Mouse (Mus musculus) CD4-positive, CD25-positive, alpha-beta regulatory T cell, adult 2 months (primary cell): ENCODE measurements around the gene Sgcb.
"Not testable (repeated sequence)": the region's sequence is repeated elsewhere in the genome, so short reads cannot be mapped to it uniquely, and the experiment has no call there.

ENCODE experiments used
- DNase-seq: peaks from one replicate; pipeline ENCODE4 v3.0.0-alpha.2; 2012; ENCODE audit warnings: low read depth, low spot score

Sgcb gene

GRCm38 (mm10) chr5:73633141-73633540 lies 14.4 kb downstream of the Sgcb start:
- peak; percentile 81 for DNase-seq

DNA sequence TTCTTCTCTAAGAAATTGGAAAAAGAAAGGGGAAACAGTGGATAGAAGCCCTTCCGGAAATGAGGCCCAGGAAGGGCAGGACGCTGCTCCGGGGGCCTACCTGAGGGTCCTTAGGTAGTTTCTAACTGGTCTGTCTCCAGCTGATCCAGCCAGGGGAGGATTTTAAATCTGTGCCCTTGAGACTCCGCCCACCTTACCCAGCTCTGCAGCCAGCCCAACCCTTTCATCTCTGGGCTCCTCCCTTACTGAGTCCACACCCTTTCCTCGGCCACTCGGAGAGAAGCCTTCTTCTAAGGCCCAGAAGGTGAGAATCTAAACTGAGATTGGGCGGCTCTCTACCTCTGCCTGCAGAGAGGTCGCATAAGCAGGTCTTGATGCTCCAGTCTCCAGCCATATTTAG lies 15.3 kb downstream of the Sgcb start, which contains the start of gene Lrrc66:
Gene Lrrc66 (minus strand): TSS at position 236 of the 400 bp plus-strand sequence.
- DNase-seq, result no peak

DNA sequence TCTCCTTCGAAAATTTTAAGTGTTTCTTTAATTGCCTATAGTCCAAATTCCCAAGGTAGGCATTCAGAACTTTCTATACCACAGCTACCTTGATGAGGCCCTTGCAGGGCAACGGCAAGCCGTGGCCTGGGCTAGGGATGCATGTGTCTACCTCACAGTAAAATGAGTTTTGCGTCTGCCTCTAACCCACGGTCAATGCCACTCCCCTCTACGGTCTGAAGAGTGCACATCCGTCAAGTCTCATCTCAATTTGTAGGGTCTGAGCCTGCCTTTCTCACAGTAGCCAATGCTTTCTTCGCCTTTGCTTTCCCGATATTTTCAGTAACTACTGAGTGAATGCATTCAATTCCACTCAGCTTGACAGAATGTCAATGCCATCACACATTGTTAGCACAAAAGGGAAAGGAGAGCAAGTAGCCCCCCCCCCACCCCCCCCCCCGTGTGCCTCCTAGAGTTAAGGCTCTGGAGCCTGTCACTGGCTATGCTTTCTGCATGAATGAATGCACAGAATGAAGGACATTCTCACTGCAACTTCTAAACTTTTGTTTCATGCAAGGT lies 16.5 kb downstream of the Sgcb start:
- no peak for DNase-seq

- DNase-seq, result peak; percentile 62
These were observed 17.4 kb downstream of the Sgcb start for GRCm38 (mm10) chr5:73630141-73630540.

GRCm38 (mm10) chr5:73627991-73628390 lies 19.6 kb downstream of the Sgcb start:
- no peak for DNase-seq

DNA sequence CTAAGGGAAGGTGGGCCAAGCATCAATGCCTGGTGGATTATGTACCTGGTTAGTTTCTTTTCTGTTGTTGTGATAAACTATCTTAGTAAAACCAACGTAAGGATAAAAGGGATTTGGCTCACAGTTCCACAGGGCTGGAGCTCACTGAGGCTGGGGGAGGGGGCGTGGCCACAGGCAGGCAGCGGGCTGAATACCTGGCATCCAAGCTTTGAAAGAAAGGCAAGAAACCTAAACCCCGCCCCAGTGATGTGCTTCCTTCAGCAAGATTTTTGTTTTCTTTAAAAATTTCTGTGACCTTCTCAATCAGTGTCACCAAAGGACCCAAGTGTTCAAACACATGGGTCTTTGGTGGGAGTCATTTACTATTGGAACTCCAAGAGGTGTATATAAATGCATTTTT lies 20.0 kb downstream of the Sgcb start:
- DNase-seq, result no peak

DNA sequence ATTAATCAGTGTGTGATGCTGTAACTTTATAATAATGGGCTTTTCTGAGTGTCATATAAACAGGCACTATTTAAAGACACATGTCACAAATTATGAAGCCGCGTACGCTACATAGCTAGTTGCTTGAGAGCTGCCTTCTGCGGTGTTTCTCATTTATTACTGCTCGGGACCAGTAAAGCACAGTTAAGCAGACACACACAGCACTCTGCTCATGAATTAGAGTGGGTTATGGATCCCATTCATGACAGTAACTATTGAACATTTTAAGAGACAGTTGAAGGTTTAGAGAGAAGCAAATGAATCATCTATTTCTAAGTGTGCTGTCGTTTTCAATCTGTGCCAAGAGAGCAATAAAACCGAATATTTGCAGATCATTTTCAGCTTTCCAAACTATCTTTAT lies 20.7 kb downstream of the Sgcb start:
- DNase-seq, result no peak

DNA sequence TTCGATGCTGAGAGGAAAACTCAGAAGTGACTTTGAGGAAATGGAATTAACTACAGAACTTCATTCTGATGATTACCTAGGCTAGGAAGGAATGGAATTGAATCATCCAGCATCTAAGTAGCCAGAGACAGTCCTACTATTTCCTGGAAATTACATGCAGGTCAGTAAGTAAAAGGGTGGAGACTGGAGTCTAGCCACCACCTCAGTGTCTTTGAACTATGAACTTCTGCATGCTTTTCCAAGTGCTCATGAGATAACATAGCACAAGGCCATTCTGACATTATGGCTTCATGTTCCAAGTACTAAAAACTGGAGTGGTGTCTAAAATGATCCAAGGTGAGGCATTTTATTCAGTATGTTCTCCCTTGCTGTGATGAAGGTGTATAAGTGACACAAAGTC lies 22.1 kb downstream of the Sgcb start:
- DNase-seq, result no peak

GRCm38 (mm10) chr5:73618969-73619368 lies 28.6 kb downstream of the Sgcb start:
- DNase-seq, result no peak

DNA sequence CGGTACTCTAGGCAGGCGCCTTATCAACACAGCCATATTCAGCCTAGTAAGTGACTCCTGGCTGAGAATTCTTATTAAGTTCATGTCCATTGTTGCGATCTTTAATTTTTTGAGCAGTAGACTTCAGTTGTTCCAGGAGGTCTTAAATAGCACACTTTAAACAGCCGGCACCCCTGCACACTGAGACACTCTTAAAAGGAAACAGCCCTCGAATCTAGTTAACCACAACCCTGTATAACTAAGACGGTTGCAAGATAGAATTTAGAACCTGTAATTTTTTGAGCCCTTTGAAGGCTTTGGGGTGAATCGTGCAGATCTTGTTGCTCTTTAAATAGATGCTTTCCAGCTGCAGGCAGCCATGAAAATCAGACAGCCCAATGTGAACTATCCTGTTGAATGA lies 32.4 kb downstream of the Sgcb start:
- DNase-seq, result no peak

- no peak for DNase-seq
These were observed 34.3 kb downstream of the Sgcb start for GRCm38 (mm10) chr5:73613296-73613695.

GRCm38 (mm10) chr5:73611071-73611470 lies 36.5 kb downstream of the Sgcb start:
- no peak for DNase-seq

DNA sequence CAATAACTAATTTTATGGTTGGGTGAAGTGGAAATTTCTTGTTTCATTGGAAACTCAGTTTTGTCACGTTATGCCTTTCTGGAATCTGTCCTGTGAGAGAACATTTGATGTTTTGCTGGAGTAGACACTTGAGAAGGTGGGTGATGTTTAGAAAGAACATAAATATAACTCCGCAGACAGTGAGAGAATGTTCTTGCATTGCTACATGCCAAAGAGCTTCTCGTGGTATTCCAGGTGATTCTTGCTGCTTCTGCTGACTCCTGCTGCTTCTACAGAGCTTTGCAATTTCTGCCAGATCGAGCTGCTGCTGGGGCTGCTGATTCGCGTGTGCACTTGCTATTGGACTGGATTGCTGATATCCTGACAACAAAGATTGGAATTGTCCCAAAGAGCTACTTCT lies 42.6 kb downstream of the Sgcb start:
- DNase-seq, result no peak

- no peak for DNase-seq
These were observed 43.0 kb downstream of the Sgcb start for GRCm38 (mm10) chr5:73604542-73604941.

- DNase-seq, result peak; percentile 25
These were observed 44.7 kb downstream of the Sgcb start for GRCm38 (mm10) chr5:73602865-73603264.

DNA sequence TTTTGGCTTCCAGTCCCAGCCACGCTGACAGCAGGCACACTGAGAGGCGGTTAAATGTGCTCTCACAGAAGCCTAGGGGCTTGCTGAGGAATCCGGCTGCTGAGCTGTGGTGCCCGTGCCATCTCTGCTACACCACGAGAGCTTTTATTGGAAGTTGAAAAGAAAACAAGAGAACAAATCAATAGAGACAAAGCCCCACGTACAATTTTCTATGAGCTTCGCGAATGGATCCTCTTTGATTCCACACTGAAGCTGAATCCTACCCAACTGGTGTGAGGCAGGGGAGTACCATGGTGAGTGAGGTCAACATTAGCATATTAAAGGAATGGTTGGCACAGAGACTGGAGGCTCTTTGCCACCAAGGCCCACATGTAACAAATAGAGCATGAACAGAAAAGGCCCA lies 46.2 kb downstream of the Sgcb start:
- no peak for DNase-seq

GRCm38 (mm10) chr5:73599991-73600390 lies 47.6 kb downstream of the Sgcb start:
- DNase-seq, result no peak

DNA sequence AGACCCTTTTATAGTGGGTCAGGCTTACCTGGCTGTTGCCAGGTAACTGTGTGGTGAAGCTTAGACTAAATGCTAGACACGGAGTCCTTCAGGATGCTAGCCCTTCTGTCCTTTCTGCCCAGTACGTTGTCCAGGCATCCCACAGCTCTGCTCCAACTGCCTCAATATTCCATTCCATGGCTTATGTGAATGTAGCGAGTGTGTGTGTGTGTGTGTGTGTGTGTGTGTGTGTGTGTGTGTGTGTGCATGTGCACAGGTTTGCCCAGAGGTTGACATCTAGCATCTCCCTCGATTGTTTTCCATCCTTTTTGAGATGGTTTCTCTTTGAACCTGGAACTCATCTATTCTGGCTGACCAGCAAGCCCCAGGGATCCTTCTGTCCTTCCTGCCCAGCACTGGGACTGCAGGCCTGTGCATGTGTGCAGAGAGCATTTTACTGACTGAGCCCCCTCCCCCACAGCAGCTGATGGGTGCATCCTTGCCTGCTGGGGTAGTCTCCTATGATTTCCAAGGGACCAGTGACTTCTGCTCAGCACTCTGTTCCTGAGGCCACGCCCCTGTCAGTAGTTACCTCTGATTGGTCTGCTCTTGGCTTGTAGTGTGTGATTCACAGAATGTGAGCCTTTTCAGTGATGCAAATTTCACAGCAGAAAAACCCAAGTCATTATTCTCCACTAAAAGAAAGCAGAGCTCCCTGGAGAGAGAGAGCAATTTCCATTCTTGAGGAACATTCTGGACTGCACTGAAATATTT lies 48.5 kb downstream of the Sgcb start:
- no peak for DNase-seq

DNA sequence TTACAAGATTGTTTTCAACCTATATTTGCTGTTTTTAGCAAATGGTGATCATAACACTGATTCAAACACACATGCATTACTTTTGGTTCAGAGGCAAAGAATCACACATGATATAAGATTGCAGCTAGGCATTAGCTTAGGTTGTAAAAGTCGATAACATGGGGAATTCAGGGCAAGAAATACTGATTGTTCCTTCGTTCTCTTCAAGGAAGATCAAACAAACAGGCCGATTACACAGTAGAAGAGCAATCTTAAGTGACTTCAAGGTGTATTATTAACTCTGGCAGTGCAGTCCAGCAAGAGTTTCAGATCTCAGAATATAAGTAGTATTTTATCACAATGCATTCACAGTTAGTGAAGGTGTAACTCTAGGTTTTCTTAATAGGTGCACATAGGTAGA lies 60.5 kb downstream of the Sgcb start:
- no peak for DNase-seq

- DNase-seq, result no peak
These were observed 61.0 kb downstream of the Sgcb start for GRCm38 (mm10) chr5:73586597-73586996.

DNA sequence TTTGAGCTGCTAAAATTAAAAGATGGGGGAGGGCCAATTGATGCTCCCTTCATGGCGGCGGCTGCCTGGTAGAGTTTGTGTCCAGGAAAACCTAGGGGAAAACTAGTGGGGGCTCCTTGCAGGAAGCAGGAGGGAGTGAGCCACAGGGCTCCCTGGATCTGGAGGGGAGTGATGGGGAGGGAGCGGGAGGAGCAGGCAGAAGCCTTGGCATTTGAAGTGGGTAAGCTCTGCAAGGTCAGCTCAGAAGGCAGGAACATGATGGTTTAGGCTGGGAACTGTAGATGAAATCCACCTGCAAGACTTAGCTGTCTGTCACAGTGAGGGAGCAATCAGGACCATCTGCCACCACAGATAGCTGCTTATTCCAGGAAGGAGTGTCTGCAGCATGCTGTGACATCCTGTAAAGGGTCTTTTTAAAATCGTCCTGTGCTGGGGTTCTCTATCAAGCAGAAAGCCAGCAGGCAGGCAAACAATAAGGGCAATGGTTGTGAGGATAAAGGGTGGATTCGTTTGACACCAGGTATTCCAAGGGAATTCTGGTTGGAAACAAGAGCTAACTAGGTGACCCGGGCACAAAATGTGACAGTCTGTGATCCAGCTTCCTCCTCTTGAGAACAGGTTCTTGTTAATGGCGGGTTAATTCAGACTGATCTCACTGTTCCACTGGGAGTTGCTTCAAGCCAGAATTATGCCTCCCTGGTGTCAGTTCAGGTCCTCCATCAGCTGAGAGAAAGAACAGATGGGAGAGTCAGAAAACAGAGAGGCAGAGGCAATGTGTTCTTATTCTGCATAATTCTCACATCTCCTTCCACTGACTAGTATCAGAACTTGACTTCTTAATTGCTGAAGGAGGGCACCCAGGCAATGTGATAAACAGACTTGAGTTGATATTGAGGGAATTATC lies 62.1 kb downstream of the Sgcb start:
- no peak for DNase-seq

DNA sequence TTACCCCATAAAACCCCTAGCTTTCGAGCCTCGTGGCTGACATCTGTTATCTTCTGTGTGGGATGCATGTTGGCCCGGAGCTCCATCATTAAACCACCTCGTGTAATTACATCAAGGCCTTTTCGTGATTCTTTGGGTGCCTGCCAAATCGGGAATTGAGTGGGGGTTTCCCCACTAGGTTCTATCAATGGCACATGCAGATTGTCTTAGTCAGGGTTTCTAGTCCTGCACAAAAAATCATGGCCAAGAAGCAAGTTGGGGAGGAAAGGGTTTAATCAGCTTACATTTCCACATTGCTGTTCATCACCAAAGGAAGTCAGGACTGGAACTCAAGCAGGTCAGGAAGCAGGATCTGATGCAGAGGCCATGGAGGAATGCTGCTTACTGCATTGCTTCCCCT lies 63.6 kb downstream of the Sgcb start:
- DNase-seq, result not testable (repeated sequence)
